Mouse (Mus musculus): ENCODE measurements around the gene Cabcoco1. TPM values are rescaled to one million over a fixed set of nuclear protein-coding genes. Genes with fewer than 3 reads are reported as not detected.

The Cabcoco1 gene
- total RNA-seq, 2 experiments from 2014 or later, result 2.9 to 3.3 TPM

Other genes starting within 250 kb of the Cabcoco1 start
- under 1 TPM; 0.23 to 0.31 TPM for gene Tmem26, start 181.8 kb upstream of the Cabcoco1 start, total RNA-seq (2021)